Mouse (Mus musculus) midbrain, embryonic 16.5 days (tissue): ENCODE results near the gene Btbd16. TPM values are rescaled to one million over a fixed set of nuclear protein-coding genes. Genes with fewer than 3 reads are reported as not detected.

Experiments
- ATAC-seq: fragments of 200-750 bp; cut with Nextera tagmentation; 2 replicates; pipeline ENCODE4 v1.8.0; 2017; ENCODE audit warnings: moderate TSS enrichment
- H3K27ac ChIP-seq: fragments of 300-500 bp; sonication (generic); 2 replicates; pipeline ENCODE4 v1.5.1; 2014; ENCODE audit warnings: mild to moderate bottlenecking, low read length, mixed read lengths
- H3K27me3 ChIP-seq: fragments of 300-500 bp; sonication (generic); 2 replicates; pipeline ENCODE4 v1.6.1; 2014; ENCODE audit warnings: low read depth, low read length, mixed read lengths; ENCODE audit not compliant: control insufficient read depth, insufficient read depth
- H3K36me3 ChIP-seq: fragments of 300-500 bp; sonication (generic); 2 replicates; pipeline ENCODE4 v1.6.1; 2014; ENCODE audit warnings: mild to moderate bottlenecking, low read length, moderate library complexity, mixed read lengths; ENCODE audit not compliant: control insufficient read depth, insufficient read depth
- H3K4me1 ChIP-seq: fragments of 300-500 bp; sonication (generic); 2 replicates; pipeline ENCODE4 v1.6.1; 2014; ENCODE audit warnings: mild to moderate bottlenecking, low read length, mixed read lengths; ENCODE audit not compliant: control insufficient read depth, insufficient read depth
- H3K4me2 ChIP-seq: fragments of 300-500 bp; sonication (generic); 2 replicates; pipeline ENCODE4 v1.6.1; 2014; ENCODE audit warnings: mild to moderate bottlenecking, low read length, mixed read lengths
- H3K4me3 ChIP-seq: fragments of 300-500 bp; sonication (generic); 2 replicates; pipeline ENCODE4 v1.5.1; 2014; ENCODE audit warnings: low read depth, mild to moderate bottlenecking, low read length, moderate library complexity, mixed read lengths
- H3K9ac ChIP-seq: fragments of 300-500 bp; sonication (generic); 2 replicates; pipeline ENCODE4 v1.6.1; 2014; ENCODE audit warnings: low read depth, low read length, mixed read lengths
- H3K9me3 ChIP-seq: fragments of 300-500 bp; sonication (generic); replicated peaks from 2 replicates; pipeline ENCODE4 v1.6.1; 2014; ENCODE audit warnings: mild to moderate bottlenecking, low read length, mixed read lengths; ENCODE audit not compliant: control insufficient read depth, poor library complexity, severe bottlenecking
- WGBS: fragments of 180-500 bp; shearing (Covaris S2); extraction: QIAGEN DNeasy Blood & Tissue Kit; methylation state at CpG from one replicate; pipeline ENCODE4 v1.1.7; 2014; 5-methylcytosine and 5-hydroxymethylcytosine counted together
- polyA plus RNA-seq: library from polyadenylated mRNA; unstranded; fragments of >200 nt; fragmentation: Nextera tagmentation; extraction: Ambion mirVana; gene quantifications from 2 replicates; pipeline ENCODE4 v1.2.1, GENCODE M21; 2015

Btbd16 gene
- polyA plus RNA-seq, 1 experiment from 2014 or later, result not detected

GRCm38 (mm10) chr7:130786708-130787107 lies 12.8 kb downstream of the Btbd16 start:
- Histone ChIP-seq H3K4me2 (no peak overlapping the region), H3K27me3 (no peaks in the 10 kb centered on the region), H3K9me3 (no peaks in the 10 kb centered on the region), H3K9ac (no peak overlapping the region), H3K27ac (no peak overlapping the region), H3K36me3 (no peaks in the 10 kb centered on the region), H3K4me1 (no peaks in the 10 kb centered on the region), H3K4me3 (no peak overlapping the region)
- ATAC-seq, result no peak
- 77% methylated on average over 5 of the region's 5 CpGs for WGBS

GRCm38 (mm10) chr7:130787537-130787936 lies 13.7 kb downstream of the Btbd16 start:
- no peaks in the 10 kb centered on the region for H3K36me3 ChIP-seq
- H3K27ac ChIP-seq, result no peak overlapping the region
- no peaks in the 10 kb centered on the region for H3K9me3 ChIP-seq
- no peak overlapping the region for H3K9ac ChIP-seq
- no peaks in the 10 kb centered on the region for H3K4me1 ChIP-seq
- H3K27me3 ChIP-seq, result no peaks in the 10 kb centered on the region
- no peak overlapping the region for H3K4me2 ChIP-seq
- WGBS, result 95% methylated on average over 4 of the region's 4 CpGs
- no peak overlapping the region for H3K4me3 ChIP-seq
- no peak for ATAC-seq

- Histone ChIP-seq H3K9me3 (no peaks in the 10 kb centered on the region), H3K4me3 (no peak overlapping the region), H3K9ac (no peak overlapping the region), H3K4me1 (no peaks in the 10 kb centered on the region), H3K27me3 (no peaks in the 10 kb centered on the region), H3K27ac (no peak overlapping the region), H3K36me3 (no peaks in the 10 kb centered on the region), H3K4me2 (no peak overlapping the region)
- 90% methylated on average over 3 of the region's 3 CpGs for WGBS
- no peak for ATAC-seq
Measured at GRCm38 (mm10) chr7:130788950-130789349, 15.1 kb downstream of the Btbd16 start.

GRCm38 (mm10) chr7:130789456-130789855 lies 15.6 kb downstream of the Btbd16 start:
- 84% methylated on average over 7 of the region's 7 CpGs for WGBS
- Histone ChIP-seq H3K4me3 (no peak overlapping the region), H3K36me3 (no peaks in the 10 kb centered on the region), H3K9me3 (no peaks in the 10 kb centered on the region), H3K27me3 (no peaks in the 10 kb centered on the region), H3K9ac (no peak overlapping the region), H3K4me2 (no peak overlapping the region), H3K4me1 (no peaks in the 10 kb centered on the region), H3K27ac (no peak overlapping the region)
- no peak for ATAC-seq

GRCm38 (mm10) chr7:130793671-130794070 lies 19.8 kb downstream of the Btbd16 start:
- 80% methylated on average over 9 of the region's 9 CpGs for WGBS
- no peak overlapping the region for H3K27ac ChIP-seq
- H3K4me1 ChIP-seq, result no peaks in the 10 kb centered on the region
- no peak for ATAC-seq
- H3K27me3 ChIP-seq, result no peaks in the 10 kb centered on the region
- no peak overlapping the region for H3K9ac ChIP-seq
- H3K36me3 ChIP-seq, result no peaks in the 10 kb centered on the region
- H3K9me3 ChIP-seq, result no peaks in the 10 kb centered on the region
- no peak overlapping the region for H3K4me2 ChIP-seq
- no peak overlapping the region for H3K4me3 ChIP-seq

- Histone ChIP-seq H3K27me3 (no peaks in the 10 kb centered on the region), H3K36me3 (no peaks in the 10 kb centered on the region), H3K4me2 (no peak overlapping the region), H3K4me1 (no peaks in the 10 kb centered on the region), H3K9ac (no peak overlapping the region), H3K4me3 (no peak overlapping the region), H3K9me3 (no peaks in the 10 kb centered on the region), H3K27ac (no peak overlapping the region)
- WGBS, result 60% methylated on average over 8 of the region's 8 CpGs
- ATAC-seq, result no peak
Measured at GRCm38 (mm10) chr7:130796786-130797185, 22.9 kb downstream of the Btbd16 start.

GRCm38 (mm10) chr7:130797524-130797923 lies 23.7 kb downstream of the Btbd16 start:
- H3K27me3 ChIP-seq, result no peaks in the 10 kb centered on the region
- no peaks in the 10 kb centered on the region for H3K36me3 ChIP-seq
- H3K27ac ChIP-seq, result no peak overlapping the region
- H3K4me1 ChIP-seq, result no peaks in the 10 kb centered on the region
- ATAC-seq, result no peak
- H3K9ac ChIP-seq, result no peak overlapping the region
- H3K4me3 ChIP-seq, result no peak overlapping the region
- 94% methylated on average over 6 of the region's 6 CpGs for WGBS
- H3K4me2 ChIP-seq, result no peak overlapping the region
- H3K9me3 ChIP-seq, result no peaks in the 10 kb centered on the region

GRCm38 (mm10) chr7:130799418-130799817 lies 25.5 kb downstream of the Btbd16 start:
- no peaks in the 10 kb centered on the region for H3K27me3 ChIP-seq
- H3K4me2 ChIP-seq, result no peak overlapping the region
- no peaks in the 10 kb centered on the region for H3K36me3 ChIP-seq
- no peak for ATAC-seq
- no peak overlapping the region for H3K9ac ChIP-seq
- 90% methylated on average over 10 of the region's 10 CpGs for WGBS
- no peak overlapping the region for H3K27ac ChIP-seq
- H3K4me3 ChIP-seq, result no peak overlapping the region
- H3K9me3 ChIP-seq, result no peaks in the 10 kb centered on the region
- no peaks in the 10 kb centered on the region for H3K4me1 ChIP-seq

GRCm38 (mm10) chr7:130800681-130801080 lies 26.8 kb downstream of the Btbd16 start:
- ATAC-seq, result no peak
- no peaks in the 10 kb centered on the region for H3K4me1 ChIP-seq
- H3K9ac ChIP-seq, result no peak overlapping the region
- no peaks in the 10 kb centered on the region for H3K36me3 ChIP-seq
- 68% methylated on average over 4 of the region's 4 CpGs for whole genome bisulfite sequencing
- H3K4me2 ChIP-seq, result no peak overlapping the region
- no peak overlapping the region for H3K4me3 ChIP-seq
- no peak overlapping the region for H3K27ac ChIP-seq
- no peaks in the 10 kb centered on the region for H3K9me3 ChIP-seq
- no peaks in the 10 kb centered on the region for H3K27me3 ChIP-seq

- WGBS, result 94% methylated on average over 4 of the region's 4 CpGs
- Histone ChIP-seq H3K9ac (no peak overlapping the region), H3K36me3 (no peaks in the 10 kb centered on the region), H3K4me3 (no peak overlapping the region), H3K27me3 (no peaks in the 10 kb centered on the region), H3K4me1 (no peaks in the 10 kb centered on the region), H3K27ac (no peak overlapping the region), H3K9me3 (no peaks in the 10 kb centered on the region), H3K4me2 (no peak overlapping the region)
- ATAC-seq, result no peak
Measured at GRCm38 (mm10) chr7:130801811-130802210, 27.9 kb downstream of the Btbd16 start.
